Mouse (Mus musculus): ENCODE data around the gene Mapk1.

The Mapk1 gene

DNA sequence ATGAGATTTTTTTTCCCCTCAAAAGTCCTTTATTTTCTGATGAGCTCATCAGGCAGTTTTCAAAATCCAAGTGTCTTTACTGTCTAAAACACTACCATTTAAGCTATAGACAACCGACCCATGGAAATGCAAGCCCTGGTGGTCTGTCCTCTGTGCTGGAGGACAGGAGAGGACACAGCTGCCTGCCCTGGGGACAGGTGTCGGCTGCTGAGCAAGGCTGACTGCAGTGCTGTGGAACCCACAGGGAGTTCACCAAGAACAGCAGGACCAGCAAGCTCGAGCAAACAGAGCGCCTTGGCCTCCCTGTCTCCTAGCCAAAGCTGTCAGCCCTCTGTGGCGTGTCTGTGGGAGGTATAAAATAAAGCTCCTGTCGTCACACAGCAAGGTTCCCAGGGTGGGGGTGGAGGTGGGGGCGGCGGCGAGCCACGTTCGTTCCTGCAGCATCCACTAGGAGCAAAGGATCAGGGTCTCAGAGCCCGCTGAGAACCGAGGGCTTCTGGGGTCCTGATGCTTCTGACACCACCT lies 103.5 kb downstream of the Mapk1 start:
- no peak for DNase-seq

DNA sequence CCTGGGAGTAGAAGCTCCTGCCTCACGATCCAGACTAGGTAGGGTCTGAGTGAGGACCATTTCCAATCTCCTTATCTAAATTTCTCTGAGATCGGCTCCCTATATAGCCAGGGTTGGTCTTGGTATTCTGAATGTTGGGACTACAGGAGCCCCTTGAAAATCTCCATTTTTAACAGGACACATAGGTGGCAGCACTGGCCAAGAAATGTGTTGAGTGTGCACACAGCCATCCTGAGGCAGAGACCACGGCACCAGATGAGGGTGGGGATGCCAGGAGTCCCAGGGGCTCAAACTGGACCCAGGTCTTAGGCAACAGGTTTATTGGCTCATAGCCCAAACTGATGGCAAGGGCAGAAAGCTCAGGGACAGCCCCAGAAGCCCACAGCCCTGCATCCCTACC lies 105.2 kb downstream of the Mapk1 start:
- no peak for DNase-seq

GRCm38 (mm10) chr16:17096938-17097337 lies 113.8 kb downstream of the Mapk1 start:
- no peak for DNase-seq

All from thymus, adult 18-20 months (tissue).